Mouse (Mus musculus) urinary bladder, adult 18-20 months (tissue): ENCODE results near the gene Jtb.

Source experiments
- DNase-seq, 2 experiments: peaks; one replicate each; pipeline ENCODE4 v3.0.0; 2022; ENCODE audit warnings: low spot score in 2 of 2, mixed read lengths in 2 of 2

Jtb gene

DNA sequence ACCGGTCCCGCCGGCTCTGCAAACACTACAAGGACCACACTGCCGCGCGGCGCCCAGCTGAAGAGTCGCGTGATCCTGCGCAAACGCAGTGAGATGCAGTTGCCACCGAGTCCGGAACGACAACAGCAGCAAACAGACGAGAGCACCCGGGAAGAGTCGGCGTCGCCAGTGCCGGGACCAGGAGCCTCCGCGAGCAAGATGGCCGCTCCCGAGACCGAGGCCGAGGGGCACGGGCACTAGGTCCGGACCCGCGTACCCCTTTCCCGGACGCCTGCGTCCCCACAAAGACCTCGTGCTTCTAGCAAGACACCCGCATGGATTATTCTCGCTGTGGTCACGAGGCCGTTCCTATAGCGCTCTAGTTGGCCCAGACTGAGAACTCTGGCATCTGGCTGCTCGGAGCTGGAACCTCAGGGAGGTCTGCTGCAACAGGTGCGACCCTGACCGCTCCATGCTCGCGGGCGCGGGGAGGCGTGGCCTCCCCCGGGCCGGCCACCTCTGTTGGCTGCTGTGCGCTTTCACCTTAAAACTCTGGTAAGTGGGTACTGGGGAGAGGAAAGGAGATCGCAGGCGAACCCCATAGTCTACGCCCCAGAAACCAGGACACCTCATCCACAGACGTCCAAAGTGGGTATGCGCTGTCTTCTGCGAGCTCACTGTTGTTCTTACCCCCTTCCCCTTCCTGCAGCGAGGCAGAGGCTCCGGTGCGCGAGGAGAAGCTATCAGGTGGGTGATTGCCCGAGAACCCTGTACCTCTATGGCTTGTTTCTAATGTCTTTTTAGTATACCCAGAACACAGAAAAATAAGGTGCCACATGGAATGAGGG, at the start of gene Jtb:
Gene Jtb, plus strand, starts transcription at position 91 of the 827 bp plus-strand sequence.
- peak; percentile 77 to 93 for DNase-seq

DNA sequence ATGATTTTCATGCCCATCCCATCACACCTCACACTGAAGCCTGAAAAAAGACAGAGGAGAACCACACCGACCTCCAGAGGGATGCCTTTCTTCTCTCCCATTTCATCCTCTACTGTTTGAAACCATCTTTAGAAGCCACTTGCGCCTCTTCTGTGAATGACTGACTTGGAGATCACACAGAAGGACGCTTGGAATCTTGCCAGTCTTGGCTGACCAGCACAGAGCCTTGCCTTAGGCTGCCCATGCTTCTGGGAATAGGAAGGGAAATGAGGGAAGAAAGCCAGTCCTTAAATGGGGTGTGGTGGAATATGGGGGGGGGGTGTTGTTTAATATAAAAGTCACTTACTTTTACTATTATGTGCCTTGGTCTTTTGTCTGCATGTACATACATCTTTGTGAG, 47.8 kb upstream of the Jtb start:
- DNase-seq = no peak

- no peak for DNase-seq
Observed at GRCm38 (mm10) chr3:90190859-90191510, 40.4 kb upstream of the Jtb start.

- DNase-seq = no peak
Observed at GRCm38 (mm10) chr3:90194759-90195158, 36.6 kb upstream of the Jtb start.

DNA sequence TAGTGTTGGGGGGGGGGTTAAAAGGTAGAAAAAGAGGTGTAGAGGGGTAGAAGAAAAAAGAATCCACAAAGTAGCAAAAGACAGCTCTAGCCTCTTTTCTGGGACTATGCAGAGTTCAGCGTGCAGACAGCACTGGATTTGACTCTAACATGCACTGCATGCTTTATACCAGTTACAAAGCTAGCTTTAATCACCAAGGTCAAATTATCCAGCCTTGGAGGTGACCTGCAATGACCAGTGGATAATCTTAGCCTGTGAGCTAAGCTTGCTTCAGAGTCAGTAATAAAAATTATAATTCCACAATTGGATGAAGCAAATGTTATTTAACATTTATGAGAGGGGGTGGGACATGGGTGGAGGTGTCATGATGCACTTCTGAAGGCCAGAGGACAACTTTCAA, 35.8 kb upstream of the Jtb start:
- no peak for DNase-seq

GRCm38 (mm10) chr3:90197548-90197947, 33.8 kb upstream of the Jtb start:
- DNase-seq = no peak

GRCm38 (mm10) chr3:90202884-90203283, 28.5 kb upstream of the Jtb start:
- DNase-seq = no peak

DNA sequence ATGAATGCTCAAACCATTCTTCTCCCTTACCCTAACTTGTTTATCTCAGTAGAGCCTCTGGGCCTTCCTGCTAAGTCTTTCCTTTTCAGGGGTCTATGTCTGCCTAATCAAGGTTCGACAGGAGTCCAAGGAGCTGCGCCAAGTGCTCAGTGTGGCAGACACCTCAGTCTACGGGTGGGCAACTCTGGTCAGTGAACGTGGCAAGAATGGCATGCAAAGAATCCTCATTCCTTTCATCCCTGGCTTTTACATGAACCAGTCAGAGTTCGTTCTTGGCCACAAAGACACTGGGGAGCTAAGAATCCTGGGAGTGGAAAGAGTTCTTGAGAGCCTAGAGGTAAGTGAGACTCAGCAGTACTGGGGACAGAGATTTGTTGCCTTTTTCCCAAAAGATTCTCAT, 27.8 kb upstream of the Jtb start:
- DNase-seq = no peak

- no peak for DNase-seq
Observed at GRCm38 (mm10) chr3:90204582-90204981, 26.8 kb upstream of the Jtb start.

DNA sequence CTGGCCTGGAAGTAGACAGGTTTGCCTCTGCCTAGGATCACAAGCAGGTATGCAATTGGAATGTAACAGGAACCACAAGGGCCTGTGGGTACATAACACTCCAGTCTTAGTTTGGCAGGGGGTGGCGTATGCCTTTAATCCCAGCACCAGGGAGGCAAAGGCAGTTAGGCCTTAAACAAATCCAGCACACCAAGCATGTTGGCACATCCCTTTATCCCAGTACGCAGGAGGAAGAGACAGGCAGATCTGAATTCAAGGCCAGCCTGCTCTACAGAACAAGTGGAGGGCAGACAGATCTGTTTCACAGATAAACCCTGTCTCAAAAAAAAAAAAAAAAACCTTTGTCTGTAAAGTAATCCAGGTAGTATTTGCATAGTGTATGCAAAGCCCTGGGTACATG, 22.7 kb upstream of the Jtb start:
- DNase-seq = no peak

DNA sequence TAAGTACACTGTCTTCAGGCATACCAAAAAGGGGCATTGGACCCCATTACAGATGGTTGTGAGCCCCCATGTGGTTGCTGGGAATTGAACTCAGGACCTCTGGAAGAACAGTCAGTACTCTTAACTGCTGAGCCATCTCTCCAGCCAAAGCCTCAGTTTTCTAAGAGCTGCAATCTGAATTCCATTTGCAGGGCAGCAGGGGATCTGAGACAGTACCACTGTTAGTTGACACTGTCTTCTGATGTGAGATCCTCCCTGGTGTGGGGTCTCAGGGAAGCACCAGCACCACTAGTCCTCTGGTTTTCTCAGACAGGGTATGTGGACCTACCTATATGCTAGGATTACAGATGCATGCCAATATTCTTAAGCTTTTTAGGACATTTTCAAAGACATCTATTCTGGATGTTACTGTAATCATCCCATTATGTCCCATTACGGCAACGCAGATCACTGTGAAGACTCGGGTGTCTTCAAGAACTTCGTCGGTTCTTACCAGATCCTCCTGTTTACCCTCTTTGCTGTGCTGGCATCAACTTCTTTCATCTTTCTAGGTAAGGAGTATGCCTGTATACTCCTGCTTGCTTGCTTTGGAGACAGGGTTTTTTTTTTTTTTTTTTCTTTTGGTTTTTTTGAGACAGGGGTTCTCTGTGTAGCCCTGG, 21.4 kb upstream of the Jtb start:
- no peak for DNase-seq

DNA sequence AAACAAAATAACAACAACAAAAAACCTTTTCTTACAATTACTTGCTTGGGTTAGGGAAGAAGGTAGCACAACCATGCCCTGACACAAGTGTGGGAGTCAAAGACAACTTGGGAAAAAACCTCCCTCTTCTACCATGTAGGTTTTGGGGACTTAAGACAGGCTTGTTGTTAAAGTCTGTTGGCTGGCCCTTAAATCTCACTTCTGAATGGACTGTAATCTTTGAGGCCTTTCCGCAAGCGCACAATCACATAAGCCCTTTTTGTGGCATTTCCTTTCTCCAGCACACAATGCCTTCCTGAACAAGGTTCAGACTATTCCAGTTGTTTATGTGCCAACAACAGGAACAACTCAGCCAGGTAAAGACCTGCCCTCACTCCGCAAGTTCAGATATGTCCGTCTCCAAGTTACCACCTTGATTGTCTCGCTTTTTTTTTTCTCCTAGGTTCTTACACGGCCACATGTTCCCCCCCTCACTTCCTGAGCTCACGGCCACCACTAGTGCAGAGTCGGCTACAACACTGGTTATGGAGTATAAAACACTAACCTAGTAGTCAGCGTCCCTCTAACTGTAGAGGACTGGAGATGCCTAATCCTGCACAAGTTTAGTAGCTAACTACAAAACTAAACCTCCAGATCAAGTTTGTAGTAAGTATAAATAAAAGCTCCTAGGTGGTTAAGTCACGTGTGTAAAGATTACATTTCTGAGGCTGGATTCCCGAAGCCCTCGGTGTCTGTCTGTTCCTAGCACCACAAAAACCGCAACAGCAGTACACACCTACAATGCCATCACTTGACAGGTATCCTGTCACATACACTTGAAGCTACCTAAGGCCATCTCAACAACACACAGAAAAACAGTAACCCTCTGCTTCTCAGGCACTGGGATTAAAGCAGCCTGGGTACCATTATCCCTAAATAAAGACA, 19.7 kb upstream of the Jtb start:
- no peak for DNase-seq

DNA sequence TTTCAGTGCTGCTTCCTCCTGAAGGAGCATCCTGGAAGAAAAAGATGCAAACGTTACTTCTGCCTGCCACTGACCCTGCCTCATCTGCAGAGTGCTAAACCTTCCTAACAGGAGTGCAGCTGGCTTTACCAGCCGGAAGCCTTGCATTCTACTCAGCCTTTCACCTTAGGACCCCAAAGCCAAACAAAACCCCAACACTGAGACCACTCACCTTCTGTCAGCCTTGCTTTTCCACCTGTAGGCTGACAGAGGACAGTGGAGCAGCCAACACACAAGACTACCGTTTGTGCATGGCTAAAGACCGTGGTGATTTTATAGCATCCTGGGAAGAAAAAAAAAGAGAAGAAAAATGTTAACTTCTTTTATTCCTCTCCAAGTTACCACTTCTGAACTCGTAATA, 18.7 kb upstream of the Jtb start:
- DNase-seq = no peak

DNA sequence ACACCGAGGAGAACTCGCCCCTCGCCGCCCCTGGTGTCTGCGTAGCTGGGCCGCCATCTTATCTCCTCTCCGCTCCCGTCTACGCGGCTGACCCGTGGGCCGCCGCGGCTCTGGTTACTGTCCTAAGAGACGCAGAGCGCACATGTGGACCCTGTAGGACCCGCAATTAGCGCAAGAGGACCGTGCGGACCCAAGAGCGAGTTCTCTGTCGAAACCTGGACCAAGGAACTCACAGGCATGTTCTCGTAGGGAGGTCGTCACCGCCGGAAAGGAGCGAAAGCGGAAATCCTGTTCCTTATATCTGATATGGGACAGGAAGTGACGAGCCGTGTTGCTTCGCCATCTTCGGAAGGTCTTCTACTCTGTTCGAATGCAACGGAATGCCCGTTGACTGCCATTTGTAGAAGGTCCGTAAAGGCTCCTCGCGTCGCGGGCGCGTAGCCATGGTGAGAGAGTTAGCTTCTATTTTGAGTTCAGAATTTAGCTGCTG, 18.0 kb upstream of the Jtb start, which contains the start of the genes Rps27 and Rab13:
Gene Rps27, minus strand, starts transcription at position 275 of the 490 bp plus-strand sequence.
Gene Rab13, plus strand, starts transcription at position 319 of the 490 bp plus-strand sequence.
- peak; percentile 86 to 88 for DNase-seq

- DNase-seq = no peak
Observed at GRCm38 (mm10) chr3:90213956-90214684, 17.3 kb upstream of the Jtb start.

DNA sequence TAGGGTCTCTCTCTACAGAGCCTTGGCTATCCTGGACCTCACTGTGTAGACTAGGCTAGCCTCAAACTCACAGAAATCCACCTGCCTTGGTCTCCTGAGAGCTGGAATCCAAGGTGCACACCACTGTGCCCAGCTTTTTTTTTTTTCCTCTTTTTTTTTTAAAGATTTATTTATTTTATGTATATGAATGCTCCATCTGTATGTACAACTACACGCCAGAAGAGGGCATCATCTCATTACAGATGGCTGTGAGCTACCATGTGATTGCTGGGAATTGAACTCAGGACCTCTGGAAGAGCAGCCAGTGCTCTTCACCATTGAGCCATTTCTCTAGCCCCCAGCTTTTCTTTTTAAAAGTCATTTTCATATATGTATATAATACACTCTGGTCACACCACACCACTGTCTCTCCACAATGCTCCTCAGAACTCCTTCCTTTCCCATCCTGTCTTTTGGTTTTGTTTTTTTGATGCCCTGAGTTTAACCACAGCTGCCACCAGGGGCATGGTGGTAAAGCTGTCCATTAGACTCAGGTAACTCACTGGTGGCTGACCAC, 15.5 kb upstream of the Jtb start:
- no peak for DNase-seq

GRCm38 (mm10) chr3:90220088-90220487, 11.3 kb upstream of the Jtb start:
- no peak for DNase-seq

DNA sequence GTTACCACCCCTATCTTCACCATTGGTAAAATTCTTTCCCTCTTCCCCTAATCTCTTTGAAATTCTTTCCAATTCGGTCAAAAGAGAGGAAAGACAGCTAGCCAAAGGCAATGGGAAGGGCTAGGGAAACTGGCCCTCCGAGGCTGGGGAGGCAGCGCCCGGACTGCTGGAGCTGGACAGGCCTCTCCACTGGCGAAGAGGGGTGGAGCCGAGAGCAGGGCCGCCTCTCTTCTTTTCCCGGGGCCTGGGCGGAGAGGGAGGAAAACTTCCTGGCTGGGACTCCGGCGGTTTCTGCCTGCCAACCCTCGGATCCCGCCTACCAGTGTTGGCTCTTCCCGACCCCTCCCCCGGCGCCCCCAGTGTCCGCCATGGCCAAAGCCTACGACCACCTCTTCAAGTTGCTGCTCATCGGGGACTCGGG, 10.9 kb upstream of the Jtb start:
- peak; percentile 73 to 79 for DNase-seq

GRCm38 (mm10) chr3:90221123-90221522, 10.3 kb upstream of the Jtb start:
- DNase-seq = no peak

- no peak for DNase-seq
Observed at GRCm38 (mm10) chr3:90222455-90222854, 8.9 kb upstream of the Jtb start.
